Mouse (Mus musculus) embryonic stem cell, embryonic (primary cell): Measurements from ENCODE around the gene Hoxa9.

Experiments used
- CTCF ChIA-PET, 4 experiments: fragments of 300-600 bp in 2 of 4; fragments of 350-600 bp in 2 of 4; sonication (Branson Sonifier 250); formaldehyde crosslinking; loops; one replicate each; lab custom pipeline; 2022; ENCODE audit warnings: inconsistent platforms in 2 of 4; lab: Charles Lee
- POLR2A ChIA-PET, 4 experiments: fragments of 300-600 bp in 2 of 4; fragments of 350-600 bp in 2 of 4; sonication (Branson Sonifier 250); formaldehyde crosslinking; loops; one replicate each; lab custom pipeline; 2022; ENCODE audit warnings: antibody characterized with exemption in 4 of 4, inconsistent platforms in 1 of 4; lab: Charles Lee

The Hoxa9 gene

GRCm38 (mm10) chr6:52219234-52219942, 11.5 kb downstream of the Hoxa9 start:
- CTCF ChIA-PET, result interaction anchor here in 2 of 4 experiments (1.8 to 3.8 kb wide), 2 partner anchors 9 to 22 kb away, joined by 5 to 40 read pairs; partner anchors contain the start of gene Hoxa10 (in 1 of the 2)
- POLR2A ChIA-PET, result interaction anchor here in 2 of 4 experiments (1.2 to 5.0 kb wide), 6 partner anchors 8 to 750 kb away, joined by 3 to 29 read pairs (median 4); partner anchors contain the start of genes Hnrnpa2b1 (in 1 of the 2) and Hoxa5 (in 1 of the 2)

- CTCF ChIA-PET, result interaction anchor here in 2 of 4 experiments (0.5 to 1.8 kb wide), 2 partner anchors 22 to 1084 kb away, joined by 5 to 6 read pairs; partner anchors contain the start of gene Hoxa10 (in 1 of the 2)
- POLR2A ChIA-PET, result interaction anchor here in 2 of 4 experiments (0.6 to 5.0 kb wide), 8 partner anchors 15 to 60 kb away, joined by 3 to 29 read pairs (median 4); partner anchors contain the start of gene Hoxa5 (in 1 of the 2)
Observed at GRCm38 (mm10) chr6:52218643-52219215, 12.2 kb downstream of the Hoxa9 start.

GRCm38 (mm10) chr6:52217895-52218642, 12.8 kb downstream of the Hoxa9 start:
- CTCF ChIA-PET, result interaction anchor here in 3 of 4 experiments (0.5 to 1.8 kb wide), 5 partner anchors 11 to 1083 kb away, joined by 3 to 6 read pairs (median 4); partner anchors contain the start of genes Hoxa10 (in 1 of the 3) and Hoxa5 (in 1 of the 3)

GRCm38 (mm10) chr6:52217459-52217768, 13.5 kb downstream of the Hoxa9 start:
- ChIA-PET POLR2A (interaction anchor here in 2 of 4 experiments (0.6 to 5.0 kb wide), 7 partner anchors 13 to 748 kb away, joined by 3 to 29 read pairs (median 3); partner anchors contain the start of gene Hoxa5 (in 1 of the 2)), CTCF (interaction anchor here in 1 of 4 experiments (1.5 kb wide), 2 partner anchors 11 to 13 kb away, joined by 4 read pairs; partner anchors contain the start of gene Hoxa5)

More at GRCm38 (mm10) chr6:52217895-52218642, 12.8 kb downstream of the Hoxa9 start:
- POLR2A ChIA-PET, result interaction anchor here in 3 of 4 experiments (0.6 to 5.0 kb wide), 11 partner anchors 14 to 348 kb away, joined by 3 to 29 read pairs (median 3); partner anchors contain the start of gene Hoxa5 (in 1 of the 3)

GRCm38 (mm10) chr6:52216691-52217458, 14.0 kb downstream of the Hoxa9 start:
- POLR2A ChIA-PET, result interaction anchor here in 2 of 4 experiments (0.6 to 5.0 kb wide), 6 partner anchors 13 to 748 kb away, joined by 3 to 29 read pairs (median 3); partner anchors contain the start of gene Hoxa5 (in 1 of the 2)
- CTCF ChIA-PET, result interaction anchor here in 1 of 4 experiments (1.5 kb wide), 2 partner anchors 10 to 12 kb away, joined by 4 read pairs; partner anchors contain the start of gene Hoxa5

GRCm38 (mm10) chr6:52215771-52216535, 14.9 kb downstream of the Hoxa9 start:
- POLR2A ChIA-PET, result interaction anchor here in 1 of 4 experiments (5.0 kb wide), 1 partner anchor 12 kb away, joined by 29 read pairs; the partner anchor contains the start of gene Hoxa5
- CTCF ChIA-PET, result interaction anchor here in 1 of 4 experiments (1.5 kb wide), 1 partner anchor 11 kb away, joined by 4 read pairs; the partner anchor contains the start of gene Hoxa5

- CTCF ChIA-PET, result interaction anchor here in 1 of 4 experiments (1.3 kb wide), 1 partner anchor 30 kb away, joined by 4 read pairs; the partner anchor contains the start of gene Hoxa11
- POLR2A ChIA-PET, result interaction anchor here in 1 of 4 experiments (1.2 to 1.4 kb wide), 3 partner anchors 11 to 37 kb away, joined by 3 to 4 read pairs (median 3); partner anchors contain the start of gene Hoxa11
Observed at GRCm38 (mm10) chr6:52215070-52215469, 15.8 kb downstream of the Hoxa9 start.

- CTCF ChIA-PET, result interaction anchor here in 1 of 4 experiments (1.3 kb wide), 1 partner anchor 31 kb away, joined by 4 read pairs; the partner anchor contains the start of gene Hoxa11
- POLR2A ChIA-PET, result interaction anchor here in 1 of 4 experiments (0.9 to 2.1 kb wide), 6 partner anchors 10 to 559 kb away, joined by 3 to 7 read pairs (median 4); partner anchors contain the start of genes Hoxa11 and Hoxa5
Observed at GRCm38 (mm10) chr6:52214271-52214670, 16.6 kb downstream of the Hoxa9 start.

- POLR2A ChIA-PET, result interaction anchor here in 3 of 4 experiments (0.5 to 2.1 kb wide), 10 partner anchors 9 to 558 kb away, joined by 3 to 7 read pairs (median 4); partner anchors contain the start of genes 5730596B20Rik (in 1 of the 3) and Hoxa5 (in 1 of the 3)
- CTCF ChIA-PET, result interaction anchor here (0.8 to 1.9 kb wide), 4 partner anchors 8 to 27 kb away, joined by 3 to 10 read pairs (median 4); partner anchors contain the start of genes Hoxa7 (in 3 of the 4) and Hoxa10 (in 1 of the 4)
Observed at GRCm38 (mm10) chr6:52213119-52213986, 17.5 kb downstream of the Hoxa9 start, which contains the start of the genes Hoxa3 and Gm28308. TSS of gene Hoxa3 (minus strand) at chr6:52213336. TSS of gene Gm28308 (minus strand) at chr6:52213339.

- ChIA-PET POLR2A (interaction anchor here in 2 of 4 experiments (0.5 to 2.1 kb wide), 6 partner anchors 8 to 52 kb away, joined by 3 to 7 read pairs (median 4); partner anchors contain the start of genes 5730596B20Rik (in 1 of the 2) and Hoxa5 (in 1 of the 2)), CTCF (interaction anchor here in 3 of 4 experiments (0.8 to 1.9 kb wide), 7 partner anchors 9 to 94 kb away, joined by 3 to 10 read pairs (median 4); partner anchors contain the start of genes Hoxa7 (in 2 of the 3) and Hoxa10 (in 1 of the 3))
Observed at GRCm38 (mm10) chr6:52212556-52213118, 18.3 kb downstream of the Hoxa9 start.

- POLR2A ChIA-PET, result interaction anchor here in 2 of 4 experiments (0.7 to 1.7 kb wide), 9 partner anchors 9 to 35 kb away, joined by 3 to 13 read pairs (median 4); partner anchors contain the start of genes Hoxa10 (in 2 of the 2), Hoxa7 (in 2 of the 2) and 5730596B20Rik (in 1 of the 2)
- CTCF ChIA-PET, result interaction anchor here in 3 of 4 experiments (0.7 to 3.4 kb wide), 20 partner anchors 8 to 620 kb away, joined by 3 to 40 read pairs (median 5); partner anchors contain the start of genes Hoxa7 (in 3 of the 3), Hoxa10 (in 2 of the 3) and Hoxa4 (in 1 of the 3)
Observed at GRCm38 (mm10) chr6:52211961-52212360, 18.9 kb downstream of the Hoxa9 start.

GRCm38 (mm10) chr6:52211170-52211935, 19.5 kb downstream of the Hoxa9 start:
- CTCF ChIA-PET, result interaction anchor here (0.5 to 3.4 kb wide), 26 partner anchors 9 to 931 kb away, joined by 3 to 40 read pairs (median 4); partner anchors contain the start of genes Hoxa7 (in 3 of the 4), Hoxa10 (in 2 of the 4), Hoxa11 (in 1 of the 4) and Hoxa4 (in 1 of the 4)
- POLR2A ChIA-PET, result interaction anchor here in 3 of 4 experiments (0.7 to 1.7 kb wide), 11 partner anchors 9 to 36 kb away, joined by 3 to 13 read pairs (median 3); partner anchors contain the start of genes 5730596B20Rik (in 2 of the 3), Hoxa10 (in 2 of the 3) and Hoxa7 (in 2 of the 3)

- ChIA-PET CTCF (interaction anchor here in 1 of 4 experiments (3.4 kb wide), 1 partner anchor 12 kb away, joined by 40 read pairs; the partner anchor contains the start of gene Hoxa7), POLR2A (no interaction called here)
Observed at GRCm38 (mm10) chr6:52209685-52210046, 21.2 kb downstream of the Hoxa9 start.
